Mouse (Mus musculus) gastrocnemius, adult 18-20 months (tissue): Measurements from ENCODE around the gene Sf3b1. TPM values are rescaled to one million over a fixed set of nuclear protein-coding genes. Genes with fewer than 3 reads are reported as not detected.
"Not testable (repeated sequence)": the region's sequence is repeated elsewhere in the genome, so short reads cannot be mapped to it uniquely, and the experiment has no call there.

Experiments
- DNase-seq: peaks from one replicate; pipeline ENCODE4 v3.0.0; 2021; ENCODE audit warnings: low spot score
- total RNA-seq, 2 experiments: library from RNA; stranded (reverse); gene quantifications; 2 replicates each; pipeline ENCODE4 v1.2.3; 2021

The Sf3b1 gene
- total RNA-seq, 2 experiments from 2014 or later: 43.8 to 45.8 TPM

DNA sequence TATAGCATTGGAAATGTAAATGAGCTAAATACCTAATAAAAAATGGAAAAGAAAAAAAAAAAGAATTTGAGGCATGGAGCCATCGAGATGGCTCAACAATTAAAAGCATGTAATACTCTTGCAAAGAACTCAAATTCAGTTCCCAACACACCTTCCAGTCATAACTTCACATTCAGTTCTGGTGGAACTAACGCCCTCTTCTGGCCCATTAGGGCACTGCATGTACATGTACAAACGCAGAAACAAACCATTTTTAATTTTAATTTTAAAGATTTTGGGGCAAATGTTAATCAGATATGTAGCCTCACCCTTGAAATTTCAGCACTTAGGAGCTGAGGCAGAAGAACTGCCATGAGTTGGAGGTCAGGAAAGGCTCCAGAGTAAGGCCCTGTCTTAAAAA is 68.8 kb downstream of the Sf3b1 start:
- DNase-seq: no peak

DNA sequence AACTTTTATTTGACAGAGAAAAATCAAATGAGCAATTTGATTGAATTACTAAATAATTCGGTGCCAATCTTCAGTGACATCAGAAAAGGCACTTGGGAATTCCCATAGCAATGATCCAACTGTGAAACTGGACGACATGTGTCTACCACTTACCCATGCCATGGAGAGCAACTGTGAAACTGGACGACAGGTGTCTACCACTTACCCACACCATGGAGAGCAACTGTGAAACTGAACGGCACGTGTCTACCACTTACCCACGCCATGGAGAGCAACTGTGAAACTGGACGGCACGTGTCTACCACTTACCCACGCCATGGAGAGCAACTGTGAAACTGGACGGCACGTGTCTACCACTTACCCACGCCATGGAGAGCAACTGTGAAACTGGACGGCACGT is 70.3 kb downstream of the Sf3b1 start:
- not testable (repeated sequence) for DNase-seq

DNA sequence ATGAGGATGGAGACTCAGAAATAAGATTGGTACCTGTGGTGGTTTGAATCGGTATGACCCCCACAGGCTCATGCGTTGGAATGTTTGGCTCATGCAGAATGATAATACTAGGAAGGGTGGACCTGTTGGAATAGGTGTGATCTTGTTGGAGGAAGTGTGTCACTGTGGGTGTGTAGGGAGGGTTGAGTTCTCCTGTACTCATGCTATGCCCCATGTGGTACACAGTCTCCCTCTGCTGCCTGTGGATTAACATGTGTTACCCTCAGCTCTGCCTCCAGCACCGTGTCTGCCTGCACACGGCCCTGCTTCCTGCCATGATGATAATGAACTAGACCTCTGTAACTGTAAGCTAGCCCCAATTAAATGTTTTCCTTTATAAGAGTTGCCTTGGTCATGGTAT is 72.4 kb downstream of the Sf3b1 start:
- DNase-seq: no peak

DNA sequence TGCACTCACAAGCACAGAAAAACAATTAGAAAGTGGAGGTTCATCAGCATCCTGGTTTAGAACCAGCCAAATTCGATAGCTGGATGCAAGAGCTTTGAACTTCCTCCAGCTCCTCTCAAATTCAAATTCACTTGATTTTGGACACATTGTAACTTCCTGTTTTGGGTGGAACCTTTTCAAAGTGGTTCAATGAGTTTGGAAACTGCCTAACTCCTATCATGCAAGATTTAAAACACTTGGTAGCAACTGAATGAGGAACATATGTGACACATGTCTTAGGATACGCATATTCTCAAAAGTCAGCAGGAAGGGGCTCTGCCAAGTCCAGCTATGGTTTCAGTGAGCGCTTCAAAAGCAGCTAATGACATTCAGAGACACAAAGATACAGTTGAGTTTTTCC is 82.6 kb downstream of the Sf3b1 start:
- DNase-seq: no peak

DNA sequence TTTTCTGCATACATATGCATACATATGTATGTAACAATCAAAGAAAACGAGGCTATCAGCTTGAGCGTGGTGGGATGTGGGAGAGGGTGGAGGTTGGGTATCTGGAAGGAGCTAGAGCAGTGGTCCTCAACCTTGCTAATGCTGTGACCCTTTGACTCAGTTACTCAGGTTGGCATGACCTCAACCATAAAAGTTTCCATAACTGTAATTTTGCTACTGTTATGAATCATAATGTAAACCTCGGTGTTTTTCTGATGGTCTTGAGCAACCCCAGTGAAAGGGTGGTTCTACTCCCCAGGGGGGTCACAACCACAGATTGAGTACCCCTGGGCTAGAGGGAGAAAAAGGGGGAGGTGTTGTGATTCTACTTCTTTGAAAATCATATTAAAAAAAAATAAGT is 91.8 kb downstream of the Sf3b1 start:
- no peak for DNase-seq

Other genes with a start within 250 kb of the Sf3b1 start
- 1 to 10 TPM; 5.0 to 6.5 TPM for gene Ankrd44, start 101.1 kb downstream of the Sf3b1 start, total RNA-seq
- gene Coq10b, start 25.3 kb upstream of the Sf3b1 start, total RNA-seq: 10 to 100 TPM; 21.4 to 21.9 TPM
- 10 to 100 TPM; 83.9 to 93.0 TPM for gene Hspe1, start 60.7 kb upstream of the Sf3b1 start, total RNA-seq
- gene Hspd1, start 60.8 kb upstream of the Sf3b1 start, total RNA-seq: 100 to 1,000 TPM; 161 to 176 TPM
- 10 to 100 TPM; 37.8 to 38.0 TPM for gene Mob4, start 103.8 kb upstream of the Sf3b1 start, total RNA-seq
- gene Rftn2, start 199.3 kb upstream of the Sf3b1 start, total RNA-seq: 1 to 10 TPM; 2.4 to 3.3 TPM
- 1 to 10 TPM; 2.5 TPM for gene Mars2, start 209.7 kb upstream of the Sf3b1 start, total RNA-seq